Mouse (Mus musculus): ENCODE measurements around the gene Ralgapa2. TPM values are rescaled to one million over a fixed set of nuclear protein-coding genes. Genes with fewer than 3 reads are reported as not detected.
A peak's percentile ranks its signal among the peaks of the same experiment; 100 is the strongest.
"Not testable (repeated sequence)": the region's sequence is repeated elsewhere in the genome, so short reads cannot be mapped to it uniquely, and the experiment has no call there.

Gene Ralgapa2
- total RNA-seq, 2 experiments from 2014 or later, result 10.6 to 11.9 TPM

GRCm38 (mm10) chr2:146500067-146500466 lies 12.1 kb downstream of the Ralgapa2 start:
- ATAC-seq (replicated peaks; ENCODE audit: poor library complexity, severe bottlenecking), result no peak

- ATAC-seq (replicated peaks; ENCODE audit: poor library complexity, severe bottlenecking), result no peak
Measured at GRCm38 (mm10) chr2:146499111-146499510, 13.0 kb downstream of the Ralgapa2 start.

- ATAC-seq (replicated peaks; ENCODE audit: poor library complexity, severe bottlenecking), result peak; percentile 25; the same call in 1 of the 2 replicates
Measured at GRCm38 (mm10) chr2:146498298-146498697, 13.8 kb downstream of the Ralgapa2 start.

- ATAC-seq (replicated peaks; ENCODE audit: poor library complexity, severe bottlenecking), result no peak
Measured at GRCm38 (mm10) chr2:146496995-146497394, 15.1 kb downstream of the Ralgapa2 start.

- no peak for ATAC-seq (replicated peaks; ENCODE audit: poor library complexity, severe bottlenecking)
Measured at GRCm38 (mm10) chr2:146495781-146496180, 16.4 kb downstream of the Ralgapa2 start.

GRCm38 (mm10) chr2:146493354-146493946 lies 18.7 kb downstream of the Ralgapa2 start:
- ATAC-seq (replicated peaks; ENCODE audit: poor library complexity, severe bottlenecking), result no peak

- ATAC-seq (replicated peaks; ENCODE audit: poor library complexity, severe bottlenecking), result no peak
Measured at GRCm38 (mm10) chr2:146491830-146492610, 20.1 kb downstream of the Ralgapa2 start.

GRCm38 (mm10) chr2:146490926-146491325 lies 21.2 kb downstream of the Ralgapa2 start:
- ATAC-seq (replicated peaks; ENCODE audit: poor library complexity, severe bottlenecking), result no peak

GRCm38 (mm10) chr2:146488291-146488690 lies 23.9 kb downstream of the Ralgapa2 start:
- no peak for ATAC-seq (replicated peaks; ENCODE audit: poor library complexity, severe bottlenecking)

- no peak for ATAC-seq (replicated peaks; ENCODE audit: poor library complexity, severe bottlenecking)
Measured at GRCm38 (mm10) chr2:146482859-146483258, 29.3 kb downstream of the Ralgapa2 start.

- no peak for ATAC-seq (replicated peaks; ENCODE audit: poor library complexity, severe bottlenecking)
Measured at GRCm38 (mm10) chr2:146477491-146477890, 34.7 kb downstream of the Ralgapa2 start.

GRCm38 (mm10) chr2:146476428-146476972 lies 35.6 kb downstream of the Ralgapa2 start:
- ATAC-seq (replicated peaks; ENCODE audit: poor library complexity, severe bottlenecking), result no peak

- ATAC-seq (replicated peaks; ENCODE audit: poor library complexity, severe bottlenecking), result no peak
Measured at GRCm38 (mm10) chr2:146476001-146476400, 36.1 kb downstream of the Ralgapa2 start.

GRCm38 (mm10) chr2:146470947-146471346 lies 41.2 kb downstream of the Ralgapa2 start:
- ATAC-seq (replicated peaks; ENCODE audit: poor library complexity, severe bottlenecking), result no peak

- ATAC-seq (replicated peaks; ENCODE audit: poor library complexity, severe bottlenecking), result peak; percentile 46
Measured at GRCm38 (mm10) chr2:146469707-146470420, 42.3 kb downstream of the Ralgapa2 start.

- no peak for ATAC-seq (replicated peaks; ENCODE audit: poor library complexity, severe bottlenecking)
Measured at GRCm38 (mm10) chr2:146468898-146469297, 43.2 kb downstream of the Ralgapa2 start.

GRCm38 (mm10) chr2:146468016-146468415 lies 44.1 kb downstream of the Ralgapa2 start:
- ATAC-seq (replicated peaks; ENCODE audit: poor library complexity, severe bottlenecking), result no peak

GRCm38 (mm10) chr2:146466811-146467210 lies 45.3 kb downstream of the Ralgapa2 start:
- ATAC-seq (replicated peaks; ENCODE audit: poor library complexity, severe bottlenecking), result not testable (repeated sequence)

GRCm38 (mm10) chr2:146457494-146457893 lies 54.6 kb downstream of the Ralgapa2 start:
- no peak for ATAC-seq (replicated peaks; ENCODE audit: poor library complexity, severe bottlenecking)

GRCm38 (mm10) chr2:146456612-146457011 lies 55.5 kb downstream of the Ralgapa2 start:
- ATAC-seq (replicated peaks; ENCODE audit: poor library complexity, severe bottlenecking), result no peak

- no peak for ATAC-seq (replicated peaks; ENCODE audit: poor library complexity, severe bottlenecking)
Measured at GRCm38 (mm10) chr2:146456062-146456461, 56.1 kb downstream of the Ralgapa2 start.

Measured in granulocyte monocyte progenitor cell, adult 5-6 weeks (primary cell).